Mouse (Mus musculus) forebrain, postnatal 0 days (tissue): Measurements from ENCODE around the gene Elk3. TPM values are rescaled to one million over a fixed set of nuclear protein-coding genes. Genes with fewer than 3 reads are reported as not detected.

Experiments
- ATAC-seq: fragments of 200-750 bp; cut with Nextera tagmentation; 2 replicates; pipeline ENCODE4 v1.8.0; 2017; ENCODE audit warnings: mild to moderate bottlenecking, moderate library complexity
- DNase-seq: peaks from one replicate; pipeline ENCODE4 v3.0.0-alpha.2; 2015
- H3K27ac ChIP-seq: fragments of 300-500 bp; sonication (generic); 2 replicates; pipeline ENCODE4 v1.5.1; 2014; ENCODE audit warnings: low read depth, mild to moderate bottlenecking, antibody characterized with exemption, low read length, moderate library complexity, mixed read lengths
- H3K27me3 ChIP-seq: fragments of 300-500 bp; sonication (generic); 2 replicates; pipeline ENCODE4 v1.6.1; 2014; ENCODE audit warnings: mild to moderate bottlenecking, low read length, mixed read lengths; ENCODE audit not compliant: insufficient read depth
- H3K36me3 ChIP-seq: fragments of 300-500 bp; sonication (generic); 2 replicates; pipeline ENCODE4 v1.6.1; 2014; ENCODE audit warnings: mild to moderate bottlenecking, moderate library complexity; ENCODE audit not compliant: insufficient read depth
- H3K4me1 ChIP-seq: fragments of 300-500 bp; sonication (generic); 2 replicates; pipeline ENCODE4 v1.6.1; 2014; ENCODE audit warnings: antibody characterized with exemption; ENCODE audit not compliant: insufficient read depth
- H3K4me2 ChIP-seq: fragments of 300-500 bp; sonication (generic); 2 replicates; pipeline ENCODE4 v1.6.1; 2014; ENCODE audit warnings: low read depth, mild to moderate bottlenecking, moderate library complexity
- H3K4me3 ChIP-seq: fragments of 300-500 bp; sonication (generic); 2 replicates; pipeline ENCODE4 v1.5.1; 2014; ENCODE audit warnings: low read depth, low read length, mixed read lengths
- H3K9ac ChIP-seq: fragments of 300-500 bp; sonication (generic); 2 replicates; pipeline ENCODE4 v1.6.1; 2014; ENCODE audit warnings: mild to moderate bottlenecking
- H3K9me3 ChIP-seq: fragments of 300-500 bp; sonication (generic); 2 replicates; pipeline ENCODE4 v1.6.1; 2016; ENCODE audit warnings: low read length
- CTCF ChIP-seq: sonication (generic); IDR thresholded peaks from 2 replicates; pipeline ENCODE4 v1.5.1; 2016; ENCODE audit warnings: antibody characterized with exemption, control low read depth, low read depth
- WGBS: fragments of 180-500 bp; shearing (Covaris S2); extraction: QIAGEN DNeasy Blood & Tissue Kit; methylation state at CpG from one replicate; pipeline ENCODE4 v1.1.7; 2014; 5-methylcytosine and 5-hydroxymethylcytosine counted together
- polyA plus RNA-seq: library from polyadenylated mRNA; unstranded; fragments of >200 nt; fragmentation: Nextera tagmentation; extraction: Ambion mirVana; gene quantifications from 2 replicates; pipeline ENCODE4 v1.2.1, GENCODE M21; 2015
- total RNA-seq: library from RNA; depleted of rRNA; stranded (reverse); fragments of >200 nt; gene quantifications from 2 replicates; pipeline ENCODE4 v1.2.3, GENCODE M21; 2014

Elk3 gene
- total and polyA plus RNA-seq, 2 experiments from 2014 or later = 6.2 to 8.8 TPM

GRCm38 (mm10) chr10:93278361-93278760 is 32.6 kb downstream of the Elk3 start:
- TF ChIP-seq CTCF = no peak
- Histone ChIP-seq H3K4me1 (peaks cover 25% of the 10 kb centered on the region), H3K27me3 (no peaks in the 10 kb centered on the region), H3K27ac (no peak overlapping the region), H3K9ac (no peak overlapping the region), H3K4me2 (no peak overlapping the region), H3K4me3 (no peak overlapping the region), H3K9me3 (no peaks in the 10 kb centered on the region), H3K36me3 (no peaks in the 10 kb centered on the region)
- ATAC-seq (no peak), DNase-seq (no peak)
- WGBS = 83% methylated on average over 8 of the region's 8 CpGs

GRCm38 (mm10) chr10:93276857-93277256 is 34.1 kb downstream of the Elk3 start:
- Histone ChIP-seq H3K4me1 (peaks cover 25% of the 10 kb centered on the region), H3K27ac (peak overlapping the region; percentile 87), H3K4me2 (peak overlapping the region; percentile 61), H3K36me3 (no peaks in the 10 kb centered on the region), H3K4me3 (peak overlapping the region; percentile 32), H3K27me3 (no peaks in the 10 kb centered on the region), H3K9me3 (no peaks in the 10 kb centered on the region), H3K9ac (peak overlapping the region; percentile 51)
- peak; percentile 60 for DNase-seq
- ATAC-seq = no peak
- 25% methylated on average over 9 of the region's 9 CpGs for WGBS
- no peak for TF ChIP-seq CTCF

GRCm38 (mm10) chr10:93276349-93276763 is 34.6 kb downstream of the Elk3 start:
- Histone ChIP-seq H3K4me3 (peak overlapping the region; percentile 32), H3K9ac (peak overlapping the region; percentile 51), H3K4me2 (peak overlapping the region; percentile 61), H3K9me3 (no peaks in the 10 kb centered on the region), H3K27ac (peak overlapping the region; percentile 87), H3K4me1 (peaks cover 25% of the 10 kb centered on the region), H3K36me3 (no peaks in the 10 kb centered on the region), H3K27me3 (no peaks in the 10 kb centered on the region)
- DNase-seq (peak; percentile 91), ATAC-seq (peak; percentile 73)
- WGBS = 2% methylated on average over 16 of the region's 16 CpGs
- no peak for TF ChIP-seq CTCF

- Histone ChIP-seq H3K27me3 (no peaks in the 10 kb centered on the region), H3K9ac (peak overlapping the region; percentile 51), H3K9me3 (no peaks in the 10 kb centered on the region), H3K36me3 (no peaks in the 10 kb centered on the region), H3K4me3 (peak overlapping the region; percentile 32), H3K27ac (peak overlapping the region; percentile 87), H3K4me2 (peak overlapping the region; percentile 61), H3K4me1 (peaks cover 25% of the 10 kb centered on the region)
- DNase-seq (peak; percentile 87), ATAC-seq (peak; percentile 90)
- peak; percentile 22; the same call in 1 of the 2 replicates for TF ChIP-seq CTCF
- 11% methylated on average over 25 of the region's 25 CpGs for WGBS
Observed at GRCm38 (mm10) chr10:93275212-93276136, 35.5 kb downstream of the Elk3 start.

- 65% methylated on average over 2 of the region's 2 CpGs for WGBS
- Histone ChIP-seq H3K9me3 (no peaks in the 10 kb centered on the region), H3K4me3 (no peak overlapping the region), H3K36me3 (no peaks in the 10 kb centered on the region), H3K9ac (no peak overlapping the region), H3K27ac (0 out of 2 replicates have a peak overlapping the region, but pooled peaks have one; percentile 29), H3K4me2 (no peak overlapping the region), H3K4me1 (peaks cover 25% of the 10 kb centered on the region), H3K27me3 (no peaks in the 10 kb centered on the region)
- peak; percentile 20 for DNase-seq
- no peak for TF ChIP-seq CTCF
- ATAC-seq = no peak
Observed at GRCm38 (mm10) chr10:93274277-93274696, 36.6 kb downstream of the Elk3 start.

- Histone ChIP-seq H3K27ac (0 out of 2 replicates have a peak overlapping the region, but pooled peaks have one; percentile 29), H3K4me3 (no peak overlapping the region), H3K9ac (no peak overlapping the region), H3K4me1 (peaks cover 25% of the 10 kb centered on the region), H3K27me3 (no peaks in the 10 kb centered on the region), H3K36me3 (no peaks in the 10 kb centered on the region), H3K4me2 (no peak overlapping the region), H3K9me3 (no peaks in the 10 kb centered on the region)
- TF ChIP-seq CTCF = peak; percentile 14; the same call in 1 of the 2 replicates
- ATAC-seq (no peak), DNase-seq (peak; percentile 18)
- 57% methylated on average over 14 of the region's 14 CpGs for WGBS
Observed at GRCm38 (mm10) chr10:93272986-93273982, 37.7 kb downstream of the Elk3 start.
